Mouse (Mus musculus) lung, adult 2 months (tissue): Measurements from ENCODE around the gene Vim.

Source experiments
- CTCF ChIP-seq: fragments of 200-500 bp; IDR thresholded peaks from 2 replicates; pipeline ENCODE4 v1.5.1; 2011; ENCODE audit warnings: mild to moderate bottlenecking, low read length, control low read depth; ENCODE audit not compliant: insufficient read depth
- POLR2A ChIP-seq: fragments of 200-500 bp; IDR thresholded peaks from 2 replicates; pipeline ENCODE4 v1.6.1; 2011; ENCODE audit warnings: low read depth, mild to moderate bottlenecking, control low read depth, low read length, borderline replicate concordance; ENCODE audit errors: extremely low read depth

DNA sequence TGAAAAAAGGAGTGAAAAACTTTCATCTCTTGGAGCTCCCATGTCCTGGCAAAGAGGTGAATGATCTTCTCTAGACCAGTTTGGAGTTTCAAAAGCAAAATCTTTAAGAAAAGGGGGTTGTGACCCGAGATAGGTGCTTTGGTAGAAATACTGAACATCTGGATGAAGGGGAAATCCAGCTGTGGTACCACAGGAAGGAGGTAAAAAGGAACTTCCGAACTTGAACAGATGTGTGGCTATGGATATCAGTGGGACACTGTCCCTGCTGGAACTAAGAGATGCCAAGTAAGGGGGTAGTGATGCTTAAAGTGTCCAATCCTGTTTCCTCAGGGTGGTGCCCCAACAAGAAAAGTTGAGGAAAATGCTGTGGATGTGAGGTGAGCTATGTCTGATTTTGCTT, 3.6 kb upstream of the Vim start:
- TF ChIP-seq CTCF (no peak), POLR2A (no peak)
